Mouse (Mus musculus) heart, adult 2 months (tissue): ENCODE measurements around the gene Tfap2b. TPM values are rescaled to one million over a fixed set of nuclear protein-coding genes. Genes with fewer than 3 reads are reported as not detected.

ENCODE experiments used
- DNase-seq, 2 experiments: peaks; one replicate each; pipeline ENCODE4 v3.0.0; 2021
- H3K27ac ChIP-seq: fragments of 200-600 bp; 2 replicates; pipeline ENCODE4 v1.8.1; 2022
- H3K27me3 ChIP-seq: fragments of 200-500 bp; 2 replicates; pipeline ENCODE4 v1.6.1; 2012; ENCODE audit warnings: mild to moderate bottlenecking, low read length, inconsistent platforms, mixed read lengths; ENCODE audit not compliant: control insufficient read depth, insufficient read depth
- H3K36me3 ChIP-seq: fragments of 200-500 bp; 2 replicates; pipeline ENCODE4 v1.6.1; 2012; ENCODE audit warnings: low read length, inconsistent platforms; ENCODE audit not compliant: control insufficient read depth, insufficient read depth
- H3K4me1 ChIP-seq: fragments of 200-500 bp; 2 replicates; pipeline ENCODE4 v1.6.1; 2011; ENCODE audit warnings: low read length; ENCODE audit not compliant: control insufficient read depth, insufficient read depth
- H3K4me3 ChIP-seq: fragments of 200-600 bp; 2 replicates; pipeline ENCODE4 v1.8.1; 2022
- H3K79me2 ChIP-seq: fragments of 200-500 bp; replicated peaks from 2 replicates; pipeline ENCODE4 v1.6.1; 2012; ENCODE audit warnings: mild to moderate bottlenecking, inconsistent platforms, low read length, moderate library complexity, mixed read lengths; ENCODE audit not compliant: control insufficient read depth, insufficient read depth
- H3K9ac ChIP-seq: fragments of 200-500 bp; 2 replicates; pipeline ENCODE4 v1.6.1; 2012; ENCODE audit warnings: low read depth, mild to moderate bottlenecking, control low read depth, inconsistent platforms, low read length, mixed read lengths
- CTCF ChIP-seq: fragments of 200-600 bp; IDR thresholded peaks from 2 replicates; pipeline ENCODE4 v1.8.1; 2022; ENCODE audit warnings: antibody characterized with exemption, mild to moderate bottlenecking, moderate library complexity
- EP300 ChIP-seq: fragments of 200-500 bp; IDR thresholded peaks from 2 replicates; pipeline ENCODE4 v1.6.1; 2011; ENCODE audit warnings: low read depth, low read length, control low read depth; ENCODE audit not compliant: insufficient read depth
- POLR2A ChIP-seq: fragments of 200-500 bp; IDR thresholded peaks from 2 replicates; pipeline ENCODE4 v1.6.1; 2011; ENCODE audit warnings: mild to moderate bottlenecking, low read depth, low read length, control low read depth; ENCODE audit not compliant: insufficient read depth
- WGBS: fragments of 180-500 bp; shearing (Covaris S2); methylation state at CpG from one replicate; pipeline ENCODE4 v1.1.7; 2018; 5-methylcytosine and 5-hydroxymethylcytosine counted together
- intact Hi-C: fragments of 180-260 bp; cut with DNase I; formaldehyde crosslinking; loops from one replicate; pipeline ENCODE4 v1.15.1; 2025
- polyA plus RNA-seq: library from polyadenylated mRNA; depleted of rRNA; stranded (reverse); fragments of >200 nt; gene quantifications from 2 replicates; pipeline ENCODE4 v1.2.3, GENCODE M21; 2012
- total RNA-seq, 2 experiments: library from RNA; stranded (reverse); gene quantifications; 2 replicates each; pipeline ENCODE4 v1.2.3; 2021

Tfap2b gene
- total and polyA plus RNA-seq, 3 experiments: 0.16 TPM; not detected in 2

DNA sequence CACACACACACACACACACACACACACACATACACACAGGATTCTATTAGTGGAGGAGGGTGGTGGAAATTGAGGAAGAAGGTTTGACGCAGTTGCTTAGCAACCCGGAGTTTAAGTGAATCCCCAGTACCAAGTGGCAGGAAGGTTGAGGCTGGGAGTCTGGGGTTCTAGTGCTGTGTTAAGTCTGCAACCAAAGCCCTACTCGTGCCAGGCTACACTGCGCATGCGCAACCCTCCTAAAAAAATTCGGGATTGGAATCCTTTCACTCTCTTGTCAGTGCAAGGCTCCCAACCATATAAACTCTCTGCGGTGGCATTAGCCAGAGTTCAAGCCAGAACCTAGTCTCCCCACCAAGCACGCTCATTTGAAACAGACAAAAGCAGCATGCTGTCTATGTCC lies 18.0 kb downstream of the Tfap2b start:
- no peak overlapping the region for H3K27ac ChIP-seq
- no peak overlapping the region for H3K9ac ChIP-seq
- H3K4me1 ChIP-seq: no peaks in the 10 kb centered on the region
- H3K79me2 ChIP-seq: no peaks in the 10 kb centered on the region
- H3K36me3 ChIP-seq: no peaks in the 10 kb centered on the region
- H3K27me3 ChIP-seq: 0 out of 2 replicates have a peak, but pooled peaks cover 2% of the 10 kb centered on the region
- H3K4me3 ChIP-seq: no peak overlapping the region
- intact Hi-C loops: no loop called here
- no peak for DNase-seq
- no peak for TF ChIP-seq POLR2A
- TF ChIP-seq EP300: no peak
- no peak for TF ChIP-seq CTCF
- 3% methylated on average over 8 of the region's 8 CpGs for WGBS

DNA sequence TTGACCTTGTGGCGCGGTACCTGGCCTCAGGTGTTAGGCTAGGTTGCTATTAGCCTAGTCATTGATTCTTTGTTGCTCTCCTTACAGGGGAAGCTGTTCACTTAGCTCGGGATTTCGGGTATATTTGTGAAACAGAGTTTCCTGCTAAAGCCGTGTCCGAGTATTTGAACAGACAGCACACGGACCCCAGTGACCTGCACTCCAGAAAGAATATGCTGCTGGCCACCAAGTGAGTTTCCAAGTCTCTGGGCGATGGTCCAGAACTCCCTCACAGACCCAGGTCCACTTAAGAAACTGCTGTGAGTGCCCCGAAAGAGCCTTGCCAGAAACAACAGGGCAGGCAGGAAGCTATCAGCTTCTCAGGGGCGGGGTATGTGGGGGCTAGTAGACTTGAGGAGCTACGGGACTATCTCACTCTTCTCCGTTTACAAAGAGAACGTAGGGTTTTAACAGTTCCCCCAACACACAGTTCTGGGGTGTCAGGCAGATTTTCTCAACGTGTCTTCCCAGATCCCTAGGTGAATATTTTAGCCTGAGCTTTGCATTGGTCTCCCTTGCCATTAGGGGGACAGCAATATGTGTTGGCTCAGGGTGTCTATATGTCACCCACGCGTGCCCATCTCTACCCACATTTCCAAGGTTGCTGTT lies 22.3 kb downstream of the Tfap2b start:
- Histone ChIP-seq H3K27me3 (peaks cover 5% of the 10 kb centered on the region; the same call in 1 of the 2 replicates), H3K36me3 (no peaks in the 10 kb centered on the region), H3K9ac (no peak overlapping the region), H3K27ac (no peak overlapping the region), H3K79me2 (no peaks in the 10 kb centered on the region), H3K4me3 (no peak overlapping the region), H3K4me1 (no peaks in the 10 kb centered on the region)
- WGBS: 1% methylated on average over 16 of the region's 16 CpGs
- intact Hi-C loops: no loop called here
- no peak for DNase-seq
- TF ChIP-seq EP300 (no peak), POLR2A (no peak), CTCF (no peak)

DNA sequence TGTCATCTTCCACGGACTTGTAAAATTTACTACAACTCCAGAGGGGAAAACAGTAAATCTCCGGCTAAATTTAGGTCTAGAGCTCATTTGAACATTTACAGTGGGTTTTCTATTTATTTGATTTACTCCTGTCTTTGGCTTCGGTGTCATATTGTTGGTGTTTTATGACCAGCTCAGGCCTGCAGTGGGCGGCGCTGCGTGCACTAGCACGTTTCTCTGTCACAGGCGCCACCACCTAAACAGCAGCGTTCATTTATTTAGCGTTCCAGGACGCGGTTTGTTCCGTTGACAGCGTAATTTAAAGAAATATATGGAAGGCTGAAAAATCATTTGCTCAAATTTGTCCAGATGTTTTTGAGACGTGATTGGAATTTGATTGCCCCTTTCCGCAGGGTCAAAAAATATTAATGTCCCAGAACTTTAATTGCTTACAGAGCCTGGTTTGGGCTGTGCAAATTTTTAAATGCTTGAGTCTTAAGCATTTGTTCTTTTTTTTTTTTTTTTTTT lies 22.9 kb downstream of the Tfap2b start:
- H3K27ac ChIP-seq: no peak overlapping the region
- 6% methylated on average over 16 of the region's 16 CpGs for WGBS
- H3K27me3 ChIP-seq: peaks cover 8% of the 10 kb centered on the region; the same call in 1 of the 2 replicates
- no peaks in the 10 kb centered on the region for H3K4me1 ChIP-seq
- TF ChIP-seq POLR2A (no peak), EP300 (no peak), CTCF (no peak)
- H3K79me2 ChIP-seq: no peaks in the 10 kb centered on the region
- no peak for DNase-seq
- H3K4me3 ChIP-seq: no peak overlapping the region
- H3K9ac ChIP-seq: no peak overlapping the region
- no peaks in the 10 kb centered on the region for H3K36me3 ChIP-seq
- intact Hi-C loops: no loop called here

DNA sequence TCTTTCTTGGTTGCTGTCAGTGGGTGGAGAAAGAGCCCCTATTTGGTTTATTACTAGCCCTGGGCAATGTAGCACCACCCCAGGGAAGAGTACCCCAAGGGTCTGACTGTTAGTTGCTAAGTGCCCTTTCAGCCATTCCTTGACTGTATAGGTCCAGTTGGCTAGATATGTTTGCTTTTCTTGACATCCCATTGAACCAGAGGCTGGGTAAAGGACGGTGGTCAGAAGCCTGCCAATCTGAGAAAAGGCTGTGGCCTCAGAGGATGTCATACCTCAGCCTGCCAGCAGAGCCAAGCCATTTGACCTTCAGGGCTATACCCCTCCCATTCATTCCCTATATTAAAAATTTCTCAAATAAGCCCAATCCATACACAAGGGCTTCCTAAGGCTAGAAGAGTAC lies 24.0 kb downstream of the Tfap2b start:
- H3K4me3 ChIP-seq: no peak overlapping the region
- no peaks in the 10 kb centered on the region for H3K79me2 ChIP-seq
- H3K4me1 ChIP-seq: no peaks in the 10 kb centered on the region
- no peaks in the 10 kb centered on the region for H3K36me3 ChIP-seq
- H3K9ac ChIP-seq: no peak overlapping the region
- intact Hi-C loops: no loop called here
- no peak for TF ChIP-seq CTCF
- TF ChIP-seq EP300: no peak
- no peak for TF ChIP-seq POLR2A
- 0% methylated on average over 1 of the region's 1 CpGs for WGBS
- DNase-seq: no peak
- H3K27ac ChIP-seq: no peak overlapping the region
- peaks cover 8% of the 10 kb centered on the region for H3K27me3 ChIP-seq

DNA sequence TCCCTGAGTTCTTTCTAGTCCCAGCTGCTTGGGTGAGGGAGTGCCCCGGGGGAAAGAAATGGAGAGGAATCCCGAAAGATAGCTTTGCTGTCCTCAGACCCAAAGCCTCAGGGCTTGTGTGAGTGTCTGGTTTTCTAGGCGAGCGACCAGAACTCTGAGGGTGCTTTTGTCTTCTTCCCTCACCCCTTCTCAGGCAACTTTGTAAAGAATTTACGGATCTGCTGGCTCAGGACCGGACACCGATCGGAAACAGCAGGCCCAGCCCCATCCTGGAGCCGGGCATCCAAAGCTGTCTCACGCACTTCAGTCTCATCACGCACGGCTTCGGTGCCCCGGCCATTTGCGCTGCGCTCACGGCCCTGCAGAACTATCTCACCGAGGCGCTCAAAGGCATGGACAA lies 25.1 kb downstream of the Tfap2b start:
- Histone ChIP-seq H3K4me1 (no peaks in the 10 kb centered on the region), H3K79me2 (no peaks in the 10 kb centered on the region), H3K27me3 (peaks cover 8% of the 10 kb centered on the region), H3K36me3 (no peaks in the 10 kb centered on the region), H3K27ac (no peak overlapping the region), H3K9ac (no peak overlapping the region), H3K4me3 (no peak overlapping the region)
- intact Hi-C loops: no loop called here
- TF ChIP-seq CTCF (no peak), EP300 (no peak), POLR2A (no peak)
- no peak for DNase-seq
- 3% methylated on average over 19 of the region's 19 CpGs for WGBS

DNA sequence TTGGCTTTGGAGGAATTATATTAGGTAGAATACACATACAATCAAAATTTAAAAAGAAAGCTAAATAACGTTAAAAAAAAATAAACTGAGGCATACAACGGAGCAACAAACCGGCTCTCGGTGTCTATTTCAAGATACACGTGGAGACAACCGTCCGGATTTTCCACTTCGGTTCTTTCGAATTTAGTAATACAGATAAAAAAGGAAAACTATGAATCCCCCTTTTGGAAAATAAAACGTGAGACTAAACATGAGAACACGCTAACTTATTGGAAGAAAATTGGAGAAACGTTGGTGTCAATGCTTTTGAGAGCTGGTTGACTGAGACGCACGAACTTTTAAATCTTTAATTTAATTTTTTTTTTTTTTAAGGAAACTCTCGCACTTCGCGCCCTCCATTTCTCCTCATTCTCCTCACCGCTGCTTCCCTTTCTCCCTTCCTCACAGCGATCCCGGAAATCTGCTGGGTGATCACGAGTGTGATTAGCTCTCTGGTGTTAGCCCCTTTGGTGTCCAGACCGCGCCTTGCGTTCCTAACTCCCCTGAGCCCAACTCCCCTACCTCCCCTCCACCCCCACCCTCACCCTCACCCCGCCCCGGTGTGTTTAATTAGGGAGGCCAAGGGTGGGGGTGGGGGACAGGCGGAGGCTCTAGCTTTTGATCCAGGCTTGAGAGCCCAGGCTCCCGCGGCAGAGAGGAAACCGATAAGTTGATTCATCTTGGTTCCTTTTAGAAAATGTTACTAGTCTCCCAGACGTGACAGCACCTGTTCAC lies 25.9 kb downstream of the Tfap2b start:
- 3% methylated on average over 31 of the region's 31 CpGs for WGBS
- no peak for TF ChIP-seq POLR2A
- no peak for TF ChIP-seq EP300
- no peak for TF ChIP-seq CTCF
- Histone ChIP-seq H3K79me2 (no peaks in the 10 kb centered on the region), H3K27ac (no peak overlapping the region), H3K36me3 (no peaks in the 10 kb centered on the region), H3K4me3 (no peak overlapping the region), H3K4me1 (no peaks in the 10 kb centered on the region), H3K9ac (no peak overlapping the region), H3K27me3 (peaks cover 8% of the 10 kb centered on the region)
- intact Hi-C loops: no loop called here
- DNase-seq: no peak
